Mouse (Mus musculus): ENCODE results near the gene Tmem53.
A peak's percentile ranks its signal among the peaks of the same experiment; 100 is the strongest.

Tmem53 gene

GRCm38 (mm10) chr4:117283271-117284191, 31.8 kb downstream of the Tmem53 start:
- DNase-seq, result no peak

DNA sequence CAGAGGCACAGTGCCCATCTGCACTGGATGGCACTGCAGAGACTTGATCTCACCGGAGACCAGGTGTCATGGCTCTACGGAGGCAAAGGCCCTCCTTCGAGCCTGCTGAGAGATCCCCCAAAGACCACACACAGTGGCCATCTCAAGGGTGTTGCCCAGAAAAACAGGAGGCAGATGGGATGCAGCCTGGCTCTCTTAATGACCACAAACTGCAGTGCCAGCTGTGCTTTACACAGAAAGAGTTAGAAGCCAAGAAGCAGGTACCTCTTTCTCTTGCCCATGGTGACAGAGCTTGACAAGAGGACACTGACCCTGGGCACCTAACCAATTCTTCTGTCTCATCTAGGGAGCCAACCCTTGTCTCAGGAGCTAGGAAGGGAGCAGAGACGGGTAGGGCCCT, 32.6 kb downstream of the Tmem53 start:
- DNase-seq, result no peak

GRCm38 (mm10) chr4:117288277-117288926, 36.7 kb downstream of the Tmem53 start:
- no peak for DNase-seq

GRCm38 (mm10) chr4:117288927-117289801, 37.4 kb downstream of the Tmem53 start:
- peak; percentile 81 for DNase-seq

GRCm38 (mm10) chr4:117291696-117292095, 39.9 kb downstream of the Tmem53 start:
- no peak for DNase-seq

DNA sequence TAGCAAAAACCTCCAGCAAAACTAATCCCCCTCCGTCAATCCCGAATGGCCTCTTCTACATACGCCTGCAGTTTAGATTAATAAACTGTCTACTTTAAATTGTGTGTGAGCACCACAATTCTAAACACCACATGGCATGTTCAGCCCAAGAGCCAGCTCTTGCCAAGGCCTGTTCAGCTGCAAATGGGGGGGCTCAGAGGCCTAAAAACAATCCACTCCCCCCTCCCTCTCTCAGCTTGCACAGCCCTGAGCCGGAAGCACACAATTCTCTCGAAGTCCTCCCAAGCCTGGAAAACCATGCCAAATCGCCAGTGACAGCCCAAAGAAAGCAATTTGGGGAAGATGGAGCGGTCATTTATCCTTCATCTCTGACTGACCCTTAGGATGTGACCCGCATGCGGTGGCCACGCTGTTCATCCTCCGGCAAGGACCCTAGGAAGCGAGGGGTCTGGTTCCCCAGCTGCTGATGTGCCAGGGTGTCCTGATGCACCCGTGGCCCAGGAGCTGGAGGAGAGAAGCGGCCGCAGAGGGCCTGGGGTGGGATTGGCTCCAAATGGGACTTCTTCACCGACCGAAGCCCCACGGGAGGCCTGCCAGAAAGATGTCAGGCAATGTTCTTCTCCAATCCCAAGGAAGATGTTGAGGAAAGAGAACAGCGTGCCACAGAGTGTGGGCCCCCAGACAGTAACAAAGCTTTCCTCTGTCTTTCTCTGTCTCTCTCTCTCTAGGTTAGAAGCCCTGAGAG, 45.3 kb downstream of the Tmem53 start:
- no peak for DNase-seq

- DNase-seq, result no peak
Observed at GRCm38 (mm10) chr4:117297819-117298218, 46.1 kb downstream of the Tmem53 start.

DNA sequence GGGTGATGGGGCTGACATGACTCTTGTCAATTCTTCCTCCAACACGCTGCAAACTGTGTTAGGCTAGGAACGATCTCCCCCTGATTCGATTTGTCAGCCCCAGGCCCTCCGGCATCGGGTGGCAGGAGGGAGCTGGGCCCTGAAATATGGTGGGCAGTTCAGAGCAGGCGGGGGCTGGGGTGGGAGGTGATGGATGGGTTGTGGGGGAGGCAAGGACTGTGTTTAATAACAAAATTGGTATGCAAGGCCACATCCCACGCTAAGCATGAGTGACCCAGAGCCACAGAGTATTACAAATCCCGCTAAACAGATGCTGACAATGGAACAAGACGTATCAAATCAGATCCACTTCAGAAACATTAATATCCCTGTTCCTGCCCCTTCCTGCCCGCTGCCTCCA, 48.2 kb downstream of the Tmem53 start:
- no peak for DNase-seq

DNA sequence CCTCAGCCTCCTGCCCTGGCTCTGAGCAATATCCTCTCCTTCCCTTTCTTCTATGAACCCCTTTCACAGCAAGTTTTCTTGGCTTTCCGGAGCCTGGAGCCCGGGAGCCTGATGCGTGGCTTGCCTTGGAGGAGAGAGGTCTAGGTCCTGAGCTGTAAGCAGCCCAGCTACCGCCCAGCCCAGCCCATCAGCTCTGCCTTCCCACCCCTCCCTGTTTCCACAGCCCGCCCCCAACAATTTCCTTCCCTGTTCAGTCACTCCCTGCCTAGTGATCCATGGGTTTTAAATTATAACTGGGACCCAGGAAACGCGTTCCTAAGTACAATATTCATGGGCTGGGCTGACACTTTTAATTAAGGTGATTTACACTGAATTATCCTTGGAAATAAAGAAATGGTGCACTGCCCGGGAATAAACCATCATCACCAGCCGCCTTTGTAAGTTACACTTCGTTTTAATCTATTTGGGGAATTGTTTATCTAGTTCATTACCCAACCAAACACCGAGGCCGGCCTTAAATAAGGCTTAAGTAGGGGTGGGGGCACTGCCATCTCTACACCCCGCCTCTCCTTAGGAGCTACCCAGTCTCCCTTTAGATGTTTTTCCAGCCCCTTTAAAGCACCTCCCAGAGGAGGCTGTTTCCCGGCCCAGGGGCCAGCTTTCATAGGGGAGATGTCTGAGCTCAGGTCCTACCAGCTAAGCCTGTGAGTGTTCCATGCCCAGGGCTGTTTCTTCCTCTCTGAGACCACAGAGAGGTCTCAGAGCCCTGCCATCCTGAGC, 50.5 kb downstream of the Tmem53 start:
- DNase-seq, result no peak

GRCm38 (mm10) chr4:117303581-117304238, 52.0 kb downstream of the Tmem53 start:
- no peak for DNase-seq

DNA sequence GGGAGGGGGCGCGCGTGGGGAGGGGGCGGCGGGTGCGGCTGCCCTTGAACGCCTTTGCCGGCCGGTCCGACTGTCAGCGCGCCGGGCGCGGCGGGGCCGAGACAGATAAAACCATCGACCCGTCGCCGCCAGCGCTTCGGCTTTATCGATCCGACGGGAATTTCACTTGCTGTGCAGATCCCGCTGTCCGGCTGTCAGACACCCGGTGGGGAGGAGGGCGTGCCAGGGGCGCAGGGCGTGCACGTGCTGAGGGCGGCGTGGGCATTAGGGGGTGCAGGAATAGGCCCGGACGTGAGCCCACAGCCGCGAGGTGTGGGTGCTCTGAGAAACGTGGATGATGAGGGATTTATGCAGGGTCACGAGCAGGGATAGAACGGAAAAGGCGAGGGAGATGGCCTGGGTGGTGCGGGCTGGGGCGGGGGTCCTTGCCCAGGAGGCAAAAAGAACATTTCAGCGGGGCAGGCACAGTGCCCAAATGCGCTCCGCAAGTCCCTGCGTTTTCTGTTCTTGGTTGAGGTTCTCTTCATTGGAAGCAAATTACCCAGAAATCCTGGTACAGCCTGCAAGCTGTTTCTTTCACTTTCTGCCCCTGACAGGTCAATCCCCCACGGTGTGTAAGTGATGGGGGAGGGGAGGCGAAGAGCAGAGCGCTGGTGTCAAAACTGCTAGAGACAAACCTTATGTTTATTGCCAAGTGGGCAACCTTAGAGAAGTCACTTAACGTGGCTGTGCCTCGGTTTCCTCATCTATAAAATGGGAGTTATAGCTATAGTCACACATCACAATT, 52.7 kb downstream of the Tmem53 start:
- no peak for DNase-seq

GRCm38 (mm10) chr4:117305461-117305860, 53.7 kb downstream of the Tmem53 start:
- DNase-seq, result no peak

GRCm38 (mm10) chr4:117307270-117307669, 55.5 kb downstream of the Tmem53 start:
- no peak for DNase-seq

GRCm38 (mm10) chr4:117309427-117309826, 57.7 kb downstream of the Tmem53 start:
- DNase-seq, result no peak

DNA sequence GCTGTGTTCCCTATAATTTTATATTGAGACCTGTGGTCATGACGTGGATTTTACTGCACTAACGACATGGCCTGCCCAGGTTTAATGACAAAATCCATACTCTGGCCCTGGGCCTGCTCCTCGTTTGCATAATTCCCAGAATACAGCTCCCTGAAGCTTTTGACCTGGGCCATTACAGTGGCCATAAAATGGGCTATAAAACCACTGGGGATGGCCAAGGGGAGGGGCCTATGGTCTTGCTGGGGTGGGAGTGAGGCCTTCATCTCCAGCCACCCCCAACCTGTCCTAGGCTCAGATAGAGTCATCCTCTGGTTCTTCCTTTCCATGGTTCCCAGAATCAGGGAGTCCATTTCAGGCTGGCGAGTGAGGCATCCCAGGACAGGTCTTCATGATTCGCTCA, 60.1 kb downstream of the Tmem53 start:
- DNase-seq, result no peak

DNA sequence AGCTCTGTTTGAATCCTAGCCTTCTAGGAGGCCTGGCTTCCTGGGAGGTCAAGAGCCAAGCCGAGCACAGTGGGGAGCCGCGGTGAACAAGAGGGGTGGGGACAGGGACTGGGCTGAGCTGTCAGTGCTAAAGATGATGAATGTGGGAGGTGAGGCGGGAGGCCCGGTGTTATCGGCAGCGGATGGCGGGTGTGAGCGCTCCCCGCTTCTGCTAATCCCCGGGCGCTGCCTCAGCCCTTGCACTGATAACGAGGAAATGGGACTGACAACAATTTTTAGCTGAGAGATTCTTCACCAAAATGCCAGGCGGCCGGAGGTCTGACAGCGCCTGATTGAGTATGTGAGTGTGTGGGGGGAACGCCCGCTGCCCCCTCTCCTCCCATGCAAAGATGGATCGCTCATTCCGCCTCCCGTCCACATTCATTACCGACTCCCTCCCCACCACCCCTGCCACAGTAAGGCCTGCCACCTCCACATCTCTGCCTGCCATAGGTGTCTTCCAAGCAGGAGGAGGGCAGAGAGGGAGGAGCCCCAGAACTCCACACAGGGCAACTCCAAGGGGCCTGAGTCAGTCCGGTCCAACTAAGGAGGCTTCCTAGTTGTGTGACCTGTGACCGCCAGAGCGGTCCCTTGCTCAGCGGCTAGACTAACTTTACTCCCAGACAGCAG, 60.8 kb downstream of the Tmem53 start:
- DNase-seq, result no peak

- no peak for DNase-seq
Observed at GRCm38 (mm10) chr4:117313085-117313424, 61.3 kb downstream of the Tmem53 start.

- no peak for DNase-seq
Observed at GRCm38 (mm10) chr4:117314849-117315500, 63.2 kb downstream of the Tmem53 start.

GRCm38 (mm10) chr4:117316800-117317199, 65.0 kb downstream of the Tmem53 start:
- no peak for DNase-seq
